Mouse (Mus musculus) liver, embryonic 14.5 days (tissue): ENCODE results near the gene Sestd1. TPM values are rescaled to one million over a fixed set of nuclear protein-coding genes. Genes with fewer than 3 reads are reported as not detected.

Source experiments
- ATAC-seq: fragments of 200-750 bp; cut with Nextera tagmentation; 2 replicates; pipeline ENCODE4 v1.8.0; 2017; ENCODE audit warnings: moderate number of reproducible peaks, mild to moderate bottlenecking, moderate library complexity; ENCODE audit not compliant: insufficient read depth
- DNase-seq, 3 experiments: peaks; one replicate each; pipeline ENCODE4 v3.0.0-alpha.2; 2012 to 2013; ENCODE audit warnings: low read depth in 3 of 3, low spot score in 3 of 3
- H3K27ac ChIP-seq: fragments of 300-500 bp; sonication (generic); 2 replicates; pipeline ENCODE4 v1.5.1; 2014; ENCODE audit warnings: moderate library complexity, mild to moderate bottlenecking, control low read depth, inconsistent platforms
- H3K27me3 ChIP-seq: fragments of 300-500 bp; sonication (generic); 2 replicates; pipeline ENCODE4 v1.6.1; 2014; ENCODE audit warnings: mild to moderate bottlenecking, low read length, moderate library complexity; ENCODE audit not compliant: control insufficient read depth, insufficient read depth
- H3K36me3 ChIP-seq: fragments of 300-500 bp; sonication (generic); replicated peaks from 2 replicates; pipeline ENCODE4 v1.6.1; 2014; ENCODE audit warnings: low read depth; ENCODE audit not compliant: control insufficient read depth, insufficient read depth
- H3K4me1 ChIP-seq, 2 experiments: fragments of 200-500 bp in 1 of 2; fragments of 300-500 bp in 1 of 2; sonication (generic) in 1 of 2; replicated peaks; 2 replicates each; pipeline ENCODE4 v1.6.1; 2012 to 2014; ENCODE audit warnings: antibody characterized with exemption in 1 of 2, inconsistent platforms in 1 of 2, low read length in 1 of 2; ENCODE audit not compliant: control insufficient read depth in 2 of 2, insufficient read depth in 2 of 2
- H3K4me2 ChIP-seq: fragments of 300-500 bp; sonication (generic); 2 replicates; pipeline ENCODE4 v1.6.1; 2014; ENCODE audit warnings: low read depth, mild to moderate bottlenecking, control low read depth, moderate library complexity
- H3K4me3 ChIP-seq, 2 experiments: fragments of 200-500 bp in 1 of 2; fragments of 300-500 bp in 1 of 2; sonication (generic) in 1 of 2; 2 replicates each; pipeline ENCODE4 v1.5.1; 2012 to 2014; ENCODE audit warnings: low read depth in 2 of 2, low read length in 2 of 2, mild to moderate bottlenecking in 2 of 2, control low read depth in 1 of 2, inconsistent platforms in 1 of 2, moderate library complexity in 1 of 2; ENCODE audit not compliant: insufficient read depth in 1 of 2
- H3K9ac ChIP-seq: fragments of 300-500 bp; sonication (generic); replicated peaks from 2 replicates; pipeline ENCODE4 v1.6.1; 2014; ENCODE audit warnings: mild to moderate bottlenecking, control low read depth, moderate library complexity
- H3K9me3 ChIP-seq: fragments of 300-500 bp; sonication (generic); 2 replicates; pipeline ENCODE4 v1.6.1; 2016; ENCODE audit warnings: low read length, mixed read lengths; ENCODE audit not compliant: control insufficient read depth
- CTCF ChIP-seq: IDR thresholded peaks from 2 replicates; pipeline ENCODE4 v1.5.1; 2016; ENCODE audit warnings: antibody characterized with exemption, low read depth, control low read depth
- EP300 ChIP-seq: IDR thresholded peaks from 2 replicates; pipeline ENCODE4 v1.6.1; 2016; ENCODE audit warnings: antibody characterized with exemption, low read depth
- WGBS: fragments of 180-500 bp; shearing (Covaris S2); extraction: QIAGEN DNeasy Blood & Tissue Kit; methylation state at CpG from one replicate; pipeline ENCODE4 v1.1.7; 2014; ENCODE audit not compliant: insufficient replicate concordance; 5-methylcytosine and 5-hydroxymethylcytosine counted together
- polyA plus RNA-seq, 2 experiments: library from polyadenylated mRNA; depleted of rRNA in 1 of 2; stranded (reverse) in 1 of 2; unstranded in 1 of 2; fragments of >200 nt; fragmentation: Nextera tagmentation in 1 of 2; extraction: Ambion mirVana in 1 of 2; gene quantifications; 2 replicates each; pipeline versions ENCODE4 v1.2.1 to v1.2.3; 2012 to 2014

The Sestd1 gene
- polyA plus RNA-seq, 2 experiments, result 0.46 to 0.48 TPM

DNA sequence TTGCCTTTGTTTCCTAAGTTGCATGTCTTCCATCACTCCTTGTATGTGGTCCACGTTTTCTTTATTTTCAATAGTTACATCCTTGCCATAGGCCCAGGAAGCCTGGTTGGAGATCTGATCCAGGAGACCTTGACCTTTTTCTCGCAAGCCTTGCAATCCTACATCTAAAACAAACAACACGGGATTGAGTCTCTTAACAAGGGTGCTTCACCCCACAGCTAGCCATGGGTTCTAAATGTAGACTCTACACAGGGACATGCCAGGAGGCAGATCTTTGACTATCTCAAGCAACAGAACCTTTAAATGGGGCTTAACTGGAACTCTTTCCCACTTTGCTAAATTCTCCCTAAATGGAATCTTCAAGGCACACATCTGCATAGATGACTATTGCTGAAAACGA is 83.6 kb downstream of the Sestd1 start:
- H3K9ac ChIP-seq, result no peak overlapping the region

GRCm38 (mm10) chr2:77195056-77195455 is 85.3 kb downstream of the Sestd1 start:
- ATAC-seq (no peak), DNase-seq (no peak)
- Histone ChIP-seq H3K9me3 (no peaks in the 10 kb centered on the region), H3K27ac (no peak overlapping the region), H3K36me3 (no peaks in the 10 kb centered on the region), H3K9ac (no peak overlapping the region), H3K4me3 (no peak overlapping the region), H3K4me2 (no peak overlapping the region), H3K4me1 (no peaks in the 10 kb centered on the region), H3K27me3 (no peaks in the 10 kb centered on the region)
- no peak for TF ChIP-seq EP300
- TF ChIP-seq CTCF, result no peak
- 80% methylated on average over 5 of the region's 5 CpGs for WGBS

More for the DNA sequence above, 83.6 kb downstream of the Sestd1 start:
- Histone ChIP-seq H3K4me1 (peaks cover 0 to 3% of the 10 kb centered on the region in 2 experiments; a peak in 1 of 4 replicates), H3K36me3 (no peaks in the 10 kb centered on the region), H3K4me2 (no peak overlapping the region), H3K9me3 (no peaks in the 10 kb centered on the region), H3K27me3 (no peaks in the 10 kb centered on the region), H3K4me3 (no peak overlapping the region), H3K27ac (no peak overlapping the region)
- DNase-seq, result no peak
- ATAC-seq, result no peak
- TF ChIP-seq CTCF (no peak), EP300 (no peak)
- 61% methylated on average over 4 of the region's 4 CpGs for WGBS

DNA sequence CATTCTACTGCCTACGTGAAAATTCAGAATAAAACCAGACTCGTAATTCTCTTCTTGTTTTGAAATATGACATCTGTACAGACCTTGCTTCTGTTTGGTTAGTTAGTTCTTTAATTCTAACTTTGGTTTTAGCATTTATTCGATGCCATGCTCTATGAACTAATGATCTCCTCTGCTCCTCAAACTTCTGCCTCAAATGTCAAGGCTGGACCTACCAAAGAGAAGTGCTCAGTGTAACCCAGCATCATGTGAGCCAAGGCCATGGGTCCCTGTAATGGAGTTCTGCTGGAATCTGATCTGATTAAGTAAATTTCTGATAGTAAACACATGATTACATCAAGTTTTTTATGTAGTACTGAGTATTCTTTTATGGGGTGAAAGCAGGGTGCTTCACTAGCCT is 88.6 kb downstream of the Sestd1 start:
- Histone ChIP-seq H3K4me1 (no peaks in the 10 kb centered on the region), H3K9me3 (no peaks in the 10 kb centered on the region), H3K36me3 (no peaks in the 10 kb centered on the region), H3K4me2 (no peak overlapping the region), H3K27ac (no peak overlapping the region), H3K9ac (no peak overlapping the region), H3K4me3 (no peak overlapping the region), H3K27me3 (no peaks in the 10 kb centered on the region)
- ATAC-seq, result no peak
- no peak for DNase-seq
- TF ChIP-seq CTCF (no peak), EP300 (no peak)
- WGBS, result 75% methylated on average over 3 of the region's 3 CpGs

DNA sequence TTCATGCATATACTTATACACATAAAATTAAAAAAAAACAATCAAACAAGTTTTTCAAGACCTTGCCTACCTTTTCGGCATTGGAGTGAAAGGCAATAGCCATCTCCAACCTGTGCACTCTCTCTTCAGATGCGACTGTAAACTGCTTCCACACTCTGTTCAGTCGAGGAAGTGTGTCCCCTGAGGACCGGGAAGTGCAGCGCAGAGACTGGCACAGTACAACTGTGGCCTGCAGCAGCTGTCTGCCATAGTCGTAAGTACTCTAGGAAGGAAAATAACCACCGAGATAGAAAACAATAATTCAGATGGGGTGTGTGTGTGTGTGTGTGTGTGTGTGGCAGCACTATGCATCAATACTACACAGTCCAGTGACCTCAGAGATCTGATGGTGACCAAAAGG is 89.5 kb downstream of the Sestd1 start:
- no peak for DNase-seq
- H3K9me3 ChIP-seq, result no peaks in the 10 kb centered on the region
- H3K4me3 ChIP-seq, result no peak overlapping the region
- no peaks in the 10 kb centered on the region for H3K4me1 ChIP-seq
- no peak overlapping the region for H3K9ac ChIP-seq
- H3K27ac ChIP-seq, result no peak overlapping the region
- no peak overlapping the region for H3K4me2 ChIP-seq
- 73% methylated on average over 7 of the region's 7 CpGs for WGBS
- H3K27me3 ChIP-seq, result no peaks in the 10 kb centered on the region
- no peaks in the 10 kb centered on the region for H3K36me3 ChIP-seq
- TF ChIP-seq EP300 (no peak), CTCF (no peak)
- no peak for ATAC-seq

DNA sequence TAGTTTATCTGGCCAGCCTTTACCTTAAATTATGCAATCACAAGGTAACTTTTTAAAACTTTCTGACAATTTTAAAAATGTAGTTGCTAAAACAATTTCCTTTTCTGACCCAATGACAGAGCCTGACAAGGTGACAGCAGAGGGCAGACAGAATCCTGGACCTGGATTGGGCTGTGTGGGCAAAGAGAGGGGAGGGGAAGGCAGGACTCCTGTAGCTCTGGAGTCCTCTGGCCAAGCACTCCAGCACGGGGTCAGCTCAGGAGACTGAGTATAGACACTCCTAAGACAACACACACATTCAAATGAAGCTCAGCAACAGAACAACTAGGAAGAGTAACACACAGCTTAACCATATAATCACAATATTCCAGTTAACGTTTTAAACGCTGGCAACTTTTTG is 90.1 kb downstream of the Sestd1 start:
- no peak for ATAC-seq
- TF ChIP-seq EP300 (no peak), CTCF (no peak)
- Histone ChIP-seq H3K27me3 (no peaks in the 10 kb centered on the region), H3K9ac (no peak overlapping the region), H3K4me1 (no peaks in the 10 kb centered on the region), H3K9me3 (no peaks in the 10 kb centered on the region), H3K36me3 (no peaks in the 10 kb centered on the region), H3K4me2 (no peak overlapping the region), H3K27ac (no peak overlapping the region), H3K4me3 (no peak overlapping the region)
- WGBS, result 70% methylated on average over 3 of the region's 3 CpGs
- no peak for DNase-seq
